Mouse (Mus musculus): Measurements from ENCODE around the gene Lef1. TPM values are rescaled to one million over a fixed set of nuclear protein-coding genes. Genes with fewer than 3 reads are reported as not detected.

Lef1 gene
- polyA plus RNA-seq, 1 experiment from 2014 or later: 5.6 TPM

DNA sequence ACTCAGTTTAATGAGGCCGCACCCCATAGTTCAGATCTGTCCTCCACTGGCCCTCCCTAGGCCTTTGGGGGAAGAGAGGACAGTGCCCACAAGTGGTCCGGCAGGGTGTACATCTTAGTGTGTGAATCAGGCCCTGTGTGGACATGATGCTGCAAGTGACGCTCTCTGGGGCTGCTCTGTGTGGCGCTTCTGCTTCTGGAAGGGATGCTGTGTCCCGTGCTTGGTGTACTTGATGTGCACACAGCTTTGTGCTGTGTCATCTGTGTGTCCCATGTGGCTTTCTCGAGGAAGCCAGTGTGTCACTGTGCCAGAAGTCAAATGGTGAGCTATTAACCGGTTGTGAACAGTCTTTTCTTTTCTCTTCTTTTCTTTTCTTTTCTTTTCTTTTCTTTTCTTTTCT, 81.2 kb downstream of the Lef1 start:
- 87% methylated on average over 7 of the region's 7 CpGs for whole genome bisulfite sequencing
- no peak overlapping the region for H3K9ac ChIP-seq (ENCODE audit: low read length)
- peaks cover 0 to 2% of the 10 kb centered on the region in 2 experiments; a peak in 2 of 4 replicates for H3K4me1 ChIP-seq (ENCODE audit: control insufficient read depth in 2 of 2, insufficient read depth in 2 of 2, low read length in 2 of 2)
- H3K9me3 ChIP-seq (ENCODE audit: control insufficient read depth, low read length): no peaks in the 10 kb centered on the region
- H3K4me3 ChIP-seq (ENCODE audit: control insufficient read depth in 1 of 2, insufficient read depth in 1 of 2, low read depth in 1 of 2, low read length in 2 of 2): no peak overlapping the region
- no peak overlapping the region for H3K27ac ChIP-seq (replicated peaks in 1 of 2; ENCODE audit: control insufficient read depth in 1 of 2, insufficient read depth in 1 of 2, low read depth in 2 of 2, low read length in 2 of 2)
- H3K27me3 ChIP-seq (ENCODE audit: control insufficient read depth, insufficient read depth, low read length): no peaks in the 10 kb centered on the region
- H3K36me3 ChIP-seq (ENCODE audit: control insufficient read depth, insufficient read depth, low read length): 0 out of 2 replicates have a peak, but pooled peaks cover 3% of the 10 kb centered on the region
- no peak for ATAC-seq (ENCODE audit: insufficient number of reproducible peaks, insufficient read depth, low FRiP score, low read depth)
- no peak overlapping the region for H3K4me2 ChIP-seq (ENCODE audit: low read length)

DNA sequence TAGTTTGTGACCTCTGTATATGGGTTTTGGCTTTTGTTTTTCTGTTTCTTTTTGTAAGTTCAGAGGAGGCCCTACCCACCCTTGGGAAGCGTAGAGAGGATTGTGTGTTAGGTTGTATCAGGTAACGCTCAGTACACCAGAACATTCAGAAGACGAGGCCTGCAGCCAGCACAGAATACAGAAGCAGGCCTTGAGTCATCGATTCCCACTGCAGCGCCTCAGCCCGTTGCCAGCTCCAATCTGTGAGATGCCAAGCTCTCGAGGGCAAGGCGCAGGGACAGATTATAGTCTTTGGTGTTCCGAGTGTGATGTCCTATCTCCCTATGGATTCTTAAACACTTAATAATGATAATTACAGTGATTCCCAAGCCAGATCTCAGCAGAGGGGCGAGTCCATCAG, 85.8 kb downstream of the Lef1 start:
- no peaks in the 10 kb centered on the region; a peak in 1 of 4 replicates for H3K4me1 ChIP-seq (ENCODE audit: control insufficient read depth in 2 of 2, insufficient read depth in 2 of 2, low read length in 2 of 2)
- no peak overlapping the region for H3K4me2 ChIP-seq (ENCODE audit: low read length)
- H3K27me3 ChIP-seq (ENCODE audit: control insufficient read depth, insufficient read depth, low read length): no peaks in the 10 kb centered on the region
- H3K27ac ChIP-seq (replicated peaks in 1 of 2; ENCODE audit: control insufficient read depth in 1 of 2, insufficient read depth in 1 of 2, low read depth in 2 of 2, low read length in 2 of 2): no peak overlapping the region
- H3K9me3 ChIP-seq (ENCODE audit: control insufficient read depth, low read length): no peaks in the 10 kb centered on the region
- no peak overlapping the region for H3K9ac ChIP-seq (ENCODE audit: low read length)
- ATAC-seq (ENCODE audit: insufficient number of reproducible peaks, insufficient read depth, low FRiP score, low read depth): no peak
- H3K36me3 ChIP-seq (ENCODE audit: control insufficient read depth, insufficient read depth, low read length): 0 out of 2 replicates have a peak, but pooled peaks cover 3% of the 10 kb centered on the region
- no peak overlapping the region for H3K4me3 ChIP-seq (ENCODE audit: control insufficient read depth in 1 of 2, insufficient read depth in 1 of 2, low read depth in 1 of 2, low read length in 2 of 2)
- whole genome bisulfite sequencing: 75% methylated on average over 10 of the region's 10 CpGs

DNA sequence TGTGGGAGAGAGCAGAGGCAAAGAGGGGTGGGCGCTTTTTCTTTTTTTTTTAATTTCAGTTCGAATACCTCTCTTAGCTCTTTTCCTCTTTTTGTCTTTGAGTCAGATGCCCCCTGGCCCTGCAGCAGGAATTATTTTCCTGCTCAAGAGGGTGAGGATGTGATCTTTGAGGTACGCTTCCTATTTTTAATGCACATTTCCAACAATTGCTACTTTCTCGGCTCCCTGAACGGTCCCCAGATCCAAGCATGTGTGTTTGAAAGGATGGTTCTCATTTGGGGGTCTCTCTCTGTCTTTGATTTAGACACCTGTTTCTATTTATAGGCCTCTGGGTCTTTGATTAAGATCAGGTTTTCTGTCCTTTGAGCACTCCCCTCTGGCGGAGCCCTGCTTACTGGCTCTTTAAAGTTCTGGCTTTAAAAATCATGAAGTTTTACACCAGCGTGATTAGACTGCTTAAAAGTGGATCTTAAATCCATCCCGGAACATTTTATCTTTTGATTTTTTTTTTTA, 86.3 kb downstream of the Lef1 start:
- WGBS: 81% methylated on average over 8 of the region's 8 CpGs
- Histone ChIP-seq H3K4me1 (ENCODE audit: control insufficient read depth in 2 of 2, insufficient read depth in 2 of 2, low read length in 2 of 2) (no peaks in the 10 kb centered on the region; a peak in 1 of 4 replicates), H3K4me2 (ENCODE audit: low read length) (no peak overlapping the region), H3K9me3 (ENCODE audit: control insufficient read depth, low read length) (no peaks in the 10 kb centered on the region), H3K4me3 (ENCODE audit: control insufficient read depth in 1 of 2, insufficient read depth in 1 of 2, low read depth in 1 of 2, low read length in 2 of 2) (no peak overlapping the region), H3K27ac (replicated peaks in 1 of 2; ENCODE audit: control insufficient read depth in 1 of 2, insufficient read depth in 1 of 2, low read depth in 2 of 2, low read length in 2 of 2) (no peak overlapping the region), H3K36me3 (ENCODE audit: control insufficient read depth, insufficient read depth, low read length) (0 out of 2 replicates have a peak, but pooled peaks cover 3% of the 10 kb centered on the region), H3K27me3 (ENCODE audit: control insufficient read depth, insufficient read depth, low read length) (no peaks in the 10 kb centered on the region), H3K9ac (ENCODE audit: low read length) (no peak overlapping the region)
- no peak for ATAC-seq (ENCODE audit: insufficient number of reproducible peaks, insufficient read depth, low FRiP score, low read depth)

DNA sequence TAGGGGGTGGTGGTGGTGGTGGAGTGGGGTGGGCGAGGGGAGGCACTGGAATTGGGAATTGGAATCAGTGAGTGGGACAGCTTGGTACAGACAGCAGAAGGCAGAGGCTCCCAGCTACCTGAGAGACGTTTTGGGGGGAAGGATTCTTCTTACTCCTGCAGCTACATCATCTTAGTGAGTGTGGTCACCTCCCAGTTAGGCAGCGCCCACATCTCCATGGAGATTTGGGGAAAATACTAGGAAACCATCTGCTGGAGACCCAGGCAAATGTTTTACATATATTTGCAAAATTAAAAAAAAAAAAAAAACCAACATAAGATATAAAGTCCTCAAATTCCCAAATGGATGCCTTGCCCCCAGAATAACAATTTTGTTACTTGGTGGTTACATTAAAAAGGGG, 88.7 kb downstream of the Lef1 start:
- H3K4me2 ChIP-seq (ENCODE audit: low read length): no peak overlapping the region
- no peaks in the 10 kb centered on the region for H3K9me3 ChIP-seq (ENCODE audit: control insufficient read depth, low read length)
- ATAC-seq (ENCODE audit: insufficient number of reproducible peaks, insufficient read depth, low FRiP score, low read depth): no peak
- H3K27ac ChIP-seq (replicated peaks in 1 of 2; ENCODE audit: control insufficient read depth in 1 of 2, insufficient read depth in 1 of 2, low read depth in 2 of 2, low read length in 2 of 2): no peak overlapping the region
- no peak overlapping the region for H3K4me3 ChIP-seq (ENCODE audit: control insufficient read depth in 1 of 2, insufficient read depth in 1 of 2, low read depth in 1 of 2, low read length in 2 of 2)
- no peaks in the 10 kb centered on the region for H3K27me3 ChIP-seq (ENCODE audit: control insufficient read depth, insufficient read depth, low read length)
- no peaks in the 10 kb centered on the region; a peak in 1 of 4 replicates for H3K4me1 ChIP-seq (ENCODE audit: control insufficient read depth in 2 of 2, insufficient read depth in 2 of 2, low read length in 2 of 2)
- no peak overlapping the region for H3K9ac ChIP-seq (ENCODE audit: low read length)
- WGBS: 79% methylated on average over 3 of the region's 3 CpGs
- H3K36me3 ChIP-seq (ENCODE audit: control insufficient read depth, insufficient read depth, low read length): 0 out of 2 replicates have a peak, but pooled peaks cover 3% of the 10 kb centered on the region

DNA sequence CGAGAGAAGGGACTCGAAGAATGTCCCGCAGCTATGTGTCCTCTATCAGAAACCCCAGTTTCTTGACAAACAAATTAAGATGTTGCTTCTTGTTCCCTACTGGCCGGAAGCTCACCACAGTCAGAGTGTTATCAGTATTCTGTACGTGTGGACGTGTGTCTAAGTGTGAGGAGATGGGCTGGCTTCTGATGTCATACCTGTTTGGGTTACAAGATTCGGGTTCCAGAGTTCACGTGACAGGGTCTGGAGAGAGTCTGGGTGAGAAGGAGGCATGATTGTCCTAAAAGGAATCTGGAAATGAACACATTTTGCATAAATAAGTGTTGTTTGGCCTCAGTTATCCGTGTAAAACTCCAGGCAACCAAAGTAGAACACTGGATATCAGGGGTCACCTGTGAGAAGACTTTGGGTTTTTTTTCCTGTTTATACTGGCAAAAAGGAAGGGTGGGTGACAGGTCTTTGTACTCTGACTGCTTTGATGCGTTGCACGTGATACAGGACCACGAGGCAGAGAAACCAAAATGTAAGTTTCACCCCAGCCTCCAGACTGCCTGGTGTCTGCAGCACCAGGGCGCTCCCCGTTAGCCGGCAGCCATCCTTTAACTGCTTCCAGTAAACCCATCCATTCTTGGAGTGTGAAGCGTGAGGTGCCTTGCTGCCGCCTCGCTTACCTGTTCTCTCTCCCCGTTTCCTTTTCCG, 89.5 kb downstream of the Lef1 start:
- Histone ChIP-seq H3K9me3 (ENCODE audit: control insufficient read depth, low read length) (no peaks in the 10 kb centered on the region), H3K27me3 (ENCODE audit: control insufficient read depth, insufficient read depth, low read length) (no peaks in the 10 kb centered on the region), H3K36me3 (ENCODE audit: control insufficient read depth, insufficient read depth, low read length) (0 out of 2 replicates have a peak, but pooled peaks cover under 1% of the 10 kb centered on the region), H3K4me2 (ENCODE audit: low read length) (no peak overlapping the region), H3K4me3 (ENCODE audit: control insufficient read depth in 1 of 2, insufficient read depth in 1 of 2, low read depth in 1 of 2, low read length in 2 of 2) (no peak overlapping the region), H3K27ac (replicated peaks in 1 of 2; ENCODE audit: control insufficient read depth in 1 of 2, insufficient read depth in 1 of 2, low read depth in 2 of 2, low read length in 2 of 2) (no peak overlapping the region), H3K9ac (ENCODE audit: low read length) (no peak overlapping the region), H3K4me1 (ENCODE audit: control insufficient read depth in 2 of 2, insufficient read depth in 2 of 2, low read length in 2 of 2) (no peaks in the 10 kb centered on the region; a peak in 1 of 4 replicates)
- 73% methylated on average over 20 of the region's 20 CpGs for WGBS
- ATAC-seq (ENCODE audit: insufficient number of reproducible peaks, insufficient read depth, low FRiP score, low read depth): no peak

DNA sequence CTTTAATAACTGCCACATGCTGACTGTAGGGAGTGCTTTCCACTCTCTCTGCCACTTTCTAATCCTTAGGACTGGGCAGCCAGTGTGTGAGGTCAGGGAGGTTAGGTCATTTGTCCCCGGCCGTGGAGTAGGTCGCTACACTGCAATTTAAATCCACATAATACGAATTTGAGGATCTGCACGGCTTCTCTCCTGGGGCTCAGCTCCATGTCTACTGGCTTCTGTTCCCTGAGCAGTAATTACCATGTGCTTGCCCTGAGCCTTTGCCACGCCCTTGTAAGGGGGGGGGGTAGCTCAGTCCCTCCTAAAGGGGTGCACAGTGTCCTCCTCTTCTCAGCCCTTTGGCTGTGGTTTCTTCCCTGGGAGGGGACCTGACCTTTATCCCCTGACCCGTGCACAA, 92.0 kb downstream of the Lef1 start:
- Histone ChIP-seq H3K4me2 (ENCODE audit: low read length) (no peak overlapping the region), H3K4me3 (ENCODE audit: control insufficient read depth in 1 of 2, insufficient read depth in 1 of 2, low read depth in 1 of 2, low read length in 2 of 2) (no peak overlapping the region), H3K36me3 (ENCODE audit: control insufficient read depth, insufficient read depth, low read length) (no peaks in the 10 kb centered on the region), H3K9ac (ENCODE audit: low read length) (no peak overlapping the region), H3K27me3 (ENCODE audit: control insufficient read depth, insufficient read depth, low read length) (no peaks in the 10 kb centered on the region), H3K4me1 (ENCODE audit: control insufficient read depth in 2 of 2, insufficient read depth in 2 of 2, low read length in 2 of 2) (no peaks in the 10 kb centered on the region), H3K27ac (replicated peaks in 1 of 2; ENCODE audit: control insufficient read depth in 1 of 2, insufficient read depth in 1 of 2, low read depth in 2 of 2, low read length in 2 of 2) (no peak overlapping the region), H3K9me3 (ENCODE audit: control insufficient read depth, low read length) (no peaks in the 10 kb centered on the region)
- 85% methylated on average over 7 of the region's 7 CpGs for WGBS
- ATAC-seq (ENCODE audit: insufficient number of reproducible peaks, insufficient read depth, low FRiP score, low read depth): no peak

DNA sequence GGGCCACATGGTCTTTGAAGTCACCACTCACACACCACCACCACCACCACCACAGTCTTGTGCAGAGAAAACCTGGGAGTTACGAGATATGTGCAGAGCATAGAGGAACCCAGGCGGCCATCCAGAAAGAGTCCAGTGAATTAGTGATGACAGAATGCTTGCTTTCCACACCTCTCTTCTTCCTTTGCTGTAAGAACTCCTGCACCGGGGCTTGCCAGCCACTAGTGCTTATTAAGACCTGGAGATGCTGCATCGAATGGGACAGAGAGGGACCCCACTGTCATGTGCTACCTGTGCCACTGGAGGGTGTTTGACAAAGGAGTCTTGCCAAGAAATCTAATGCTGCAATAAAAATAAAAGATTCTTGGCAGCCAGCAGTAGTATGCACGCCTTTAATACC, 97.6 kb downstream of the Lef1 start:
- no peak overlapping the region for H3K4me3 ChIP-seq (ENCODE audit: control insufficient read depth in 1 of 2, insufficient read depth in 1 of 2, low read depth in 1 of 2, low read length in 2 of 2)
- H3K4me2 ChIP-seq (ENCODE audit: low read length): no peak overlapping the region
- no peak overlapping the region for H3K9ac ChIP-seq (ENCODE audit: low read length)
- no peaks in the 10 kb centered on the region for H3K27me3 ChIP-seq (ENCODE audit: control insufficient read depth, insufficient read depth, low read length)
- H3K9me3 ChIP-seq (ENCODE audit: control insufficient read depth, low read length): no peaks in the 10 kb centered on the region
- no peaks in the 10 kb centered on the region for H3K36me3 ChIP-seq (ENCODE audit: control insufficient read depth, insufficient read depth, low read length)
- no peaks in the 10 kb centered on the region; a peak in 2 of 4 replicates for H3K4me1 ChIP-seq (ENCODE audit: control insufficient read depth in 2 of 2, insufficient read depth in 2 of 2, low read length in 2 of 2)
- no peak overlapping the region for H3K27ac ChIP-seq (replicated peaks in 1 of 2; ENCODE audit: control insufficient read depth in 1 of 2, insufficient read depth in 1 of 2, low read depth in 2 of 2, low read length in 2 of 2)
- no peak for ATAC-seq (ENCODE audit: insufficient number of reproducible peaks, insufficient read depth, low FRiP score, low read depth)
- 57% methylated on average over 5 of the region's 5 CpGs for WGBS
